Mouse (Mus musculus) ES-Bruce4 (cell line): ENCODE measurements around the gene Ldhc. TPM values are rescaled to one million over a fixed set of nuclear protein-coding genes. Genes with fewer than 3 reads are reported as not detected.

Experiments used
- H3K27ac ChIP-seq: 2 replicates; pipeline ENCODE4 v1.5.1; 2012; ENCODE audit warnings: low read length, inconsistent platforms; ENCODE audit not compliant: insufficient read depth
- H3K27me3 ChIP-seq: 2 replicates; pipeline ENCODE4 v1.6.1; 2012; ENCODE audit warnings: mild to moderate bottlenecking, low read length, inconsistent platforms; ENCODE audit not compliant: control insufficient read depth, poor library complexity, insufficient read depth, severe bottlenecking
- H3K36me3 ChIP-seq: 2 replicates; pipeline ENCODE4 v1.6.1; 2012; ENCODE audit warnings: inconsistent platforms, mild to moderate bottlenecking, low read length, moderate library complexity; ENCODE audit not compliant: control insufficient read depth, poor library complexity, insufficient read depth, severe bottlenecking
- H3K4me1 ChIP-seq: one replicate; pipeline ENCODE4 v1.8.1; 2011; ENCODE audit warnings: low read length; ENCODE audit not compliant: control insufficient read depth, insufficient read depth
- H3K4me3 ChIP-seq: 2 replicates; pipeline ENCODE4 v1.5.1; 2011; ENCODE audit warnings: low read depth, mild to moderate bottlenecking, low read length
- H3K9ac ChIP-seq: 2 replicates; pipeline ENCODE4 v1.6.1; 2012; ENCODE audit warnings: low read depth, mild to moderate bottlenecking, inconsistent platforms; ENCODE audit not compliant: poor library complexity, severe bottlenecking
- H3K9me3 ChIP-seq: replicated peaks from 2 replicates; pipeline ENCODE4 v1.6.1; 2012; ENCODE audit warnings: mild to moderate bottlenecking, low read length, inconsistent platforms; ENCODE audit not compliant: control insufficient read depth, poor library complexity, insufficient read depth, severe bottlenecking
- CTCF ChIP-seq: IDR thresholded peaks from one replicate; pipeline ENCODE4 v1.8.1; 2011; ENCODE audit warnings: low read depth, low read length
- EP300 ChIP-seq: IDR thresholded peaks from 2 replicates; pipeline ENCODE4 v1.6.1; 2011; ENCODE audit warnings: low read depth, low read length; ENCODE audit not compliant: insufficient read depth
- POLR2A ChIP-seq: IDR thresholded peaks from one replicate; pipeline ENCODE4 v1.8.1; 2011; ENCODE audit warnings: low read length; ENCODE audit not compliant: insufficient read depth
- polyA plus RNA-seq: library from polyadenylated mRNA; stranded (reverse); fragments of >200 nt; gene quantifications from 2 replicates; pipeline ENCODE4 v1.2.4, GENCODE M21; 2011; ENCODE audit warnings: low read depth; ENCODE audit not compliant: missing spikeins, insufficient read depth, insufficient read length

The Ldhc gene
- polyA plus RNA-seq, 1 experiment: 0.57 TPM

DNA sequence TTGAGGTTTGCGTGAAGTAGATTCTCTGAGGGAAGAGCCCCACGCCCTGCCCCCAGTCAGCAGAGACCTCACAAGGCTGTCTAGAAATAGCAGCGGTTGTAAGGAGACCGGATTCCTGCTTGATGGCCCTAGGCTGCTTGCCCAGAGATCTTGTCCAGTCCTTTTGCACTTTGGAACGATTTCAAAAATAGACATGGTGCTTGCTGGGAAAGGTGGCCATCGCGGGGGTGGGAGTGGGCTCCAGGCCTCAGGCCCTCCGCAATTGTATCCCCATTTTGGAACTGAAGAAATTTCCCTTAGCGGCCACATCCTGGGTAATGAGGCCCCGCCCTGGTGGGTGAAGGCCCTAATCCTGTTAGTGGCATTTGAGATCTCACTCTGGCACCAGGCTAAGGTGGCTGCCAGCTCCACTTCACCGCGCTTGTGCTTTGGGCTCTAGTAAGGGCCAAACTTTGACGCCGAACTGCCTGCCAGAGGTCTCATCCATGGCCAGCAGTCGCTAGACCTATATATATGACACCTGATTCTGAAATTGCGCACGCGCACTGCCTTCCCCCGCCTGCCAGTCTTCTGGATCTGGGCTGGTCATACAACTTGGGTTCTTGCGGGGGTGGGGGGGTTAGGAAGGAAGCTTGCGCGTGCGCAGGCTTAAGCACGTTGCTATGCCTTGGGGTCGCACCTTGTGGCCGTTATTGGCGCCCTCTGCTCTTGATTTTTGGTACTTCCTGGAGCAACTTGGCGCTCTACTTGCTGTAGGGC is 14.3 kb upstream of the Ldhc start:
- Histone ChIP-seq H3K4me1 (peaks cover 2% of the 10 kb centered on the region), H3K9ac (peak overlapping the region; percentile 81), H3K27me3 (no peaks in the 10 kb centered on the region), H3K4me3 (peak overlapping the region; percentile 98), H3K9me3 (no peaks in the 10 kb centered on the region), H3K36me3 (peaks cover 33% of the 10 kb centered on the region), H3K27ac (peak overlapping the region; percentile 17; the same call in 1 of the 2 replicates)
- TF ChIP-seq CTCF (peak; percentile 18), EP300 (no peak)

DNA sequence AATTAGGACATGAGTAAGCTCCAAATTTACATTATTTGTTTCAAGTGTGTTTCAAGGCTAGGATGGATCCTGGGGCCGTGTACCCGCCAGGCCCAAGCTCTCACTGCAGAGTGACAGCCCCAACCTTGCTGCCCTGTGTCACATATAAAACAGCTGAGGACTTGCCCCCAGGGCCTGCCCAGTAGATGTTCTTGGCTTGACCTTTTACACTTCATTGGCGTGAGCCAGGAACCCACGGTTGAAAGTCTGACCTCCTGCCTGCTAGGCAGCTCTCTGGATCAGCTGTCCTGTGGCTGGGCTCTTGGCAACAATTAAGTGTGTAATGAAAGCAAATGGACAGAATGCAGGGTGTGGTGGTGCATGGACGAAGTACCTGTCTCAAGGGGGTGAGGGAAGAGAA is 11.7 kb upstream of the Ldhc start:
- Histone ChIP-seq H3K36me3 (peaks cover 57% of the 10 kb centered on the region), H3K9ac (no peak overlapping the region), H3K27ac (no peak overlapping the region), H3K9me3 (no peaks in the 10 kb centered on the region), H3K27me3 (no peaks in the 10 kb centered on the region), H3K4me3 (no peak overlapping the region), H3K4me1 (peaks cover 2% of the 10 kb centered on the region)
- no peak for TF ChIP-seq EP300
- TF ChIP-seq POLR2A: no peak

DNA sequence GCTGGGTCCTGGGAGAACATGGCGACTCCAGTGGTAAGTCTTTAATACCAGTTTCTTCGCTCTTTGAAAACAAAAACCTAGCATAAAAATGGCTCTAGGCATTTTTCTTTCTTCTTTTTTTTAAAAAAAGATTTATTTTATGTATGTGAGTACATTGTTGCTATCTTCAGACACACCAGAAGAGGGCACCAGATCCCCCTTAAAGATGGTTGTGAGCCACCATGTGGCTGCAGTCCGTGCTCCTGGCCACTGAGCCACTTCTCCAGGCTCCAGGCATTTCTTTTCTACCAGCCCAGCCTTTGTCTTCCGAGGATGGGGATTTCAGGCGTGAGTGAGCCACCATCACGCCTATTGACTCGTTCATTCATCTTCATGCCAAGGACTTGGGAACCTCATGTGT is 10.0 kb upstream of the Ldhc start:
- H3K36me3 ChIP-seq: peaks cover 66% of the 10 kb centered on the region
- TF ChIP-seq POLR2A (no peak), EP300 (no peak)
- no peak overlapping the region for H3K4me3 ChIP-seq
- no peak overlapping the region for H3K27ac ChIP-seq
- no peaks in the 10 kb centered on the region for H3K27me3 ChIP-seq
- H3K9me3 ChIP-seq: no peaks in the 10 kb centered on the region
- no peak overlapping the region for H3K9ac ChIP-seq
- H3K4me1 ChIP-seq: peaks cover 2% of the 10 kb centered on the region

DNA sequence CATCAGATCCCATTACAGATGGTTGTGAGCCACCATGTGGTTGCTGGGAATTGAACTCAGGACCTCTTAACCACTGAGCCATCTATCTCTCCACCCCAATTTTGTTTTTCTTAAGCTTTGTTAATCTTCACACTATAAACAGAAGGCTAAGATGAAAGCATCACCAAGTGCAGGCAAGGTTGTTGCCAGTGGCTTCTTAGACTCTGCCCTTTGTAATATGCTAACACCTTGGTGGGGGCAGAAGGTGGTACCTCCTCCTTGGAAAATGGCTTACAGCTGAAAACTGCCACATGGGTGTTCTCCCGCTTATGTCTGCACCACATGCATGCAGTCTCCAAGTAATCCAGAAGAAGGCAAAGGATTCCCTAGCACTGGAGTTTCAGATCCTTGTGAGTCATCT is 8.3 kb upstream of the Ldhc start:
- H3K4me3 ChIP-seq: no peak overlapping the region
- H3K4me1 ChIP-seq: peaks cover 2% of the 10 kb centered on the region
- H3K9ac ChIP-seq: no peak overlapping the region
- peaks cover 64% of the 10 kb centered on the region for H3K36me3 ChIP-seq
- no peak overlapping the region for H3K27ac ChIP-seq
- no peaks in the 10 kb centered on the region for H3K27me3 ChIP-seq
- H3K9me3 ChIP-seq: no peaks in the 10 kb centered on the region
- TF ChIP-seq POLR2A: no peak
- no peak for TF ChIP-seq CTCF
- no peak for TF ChIP-seq EP300

DNA sequence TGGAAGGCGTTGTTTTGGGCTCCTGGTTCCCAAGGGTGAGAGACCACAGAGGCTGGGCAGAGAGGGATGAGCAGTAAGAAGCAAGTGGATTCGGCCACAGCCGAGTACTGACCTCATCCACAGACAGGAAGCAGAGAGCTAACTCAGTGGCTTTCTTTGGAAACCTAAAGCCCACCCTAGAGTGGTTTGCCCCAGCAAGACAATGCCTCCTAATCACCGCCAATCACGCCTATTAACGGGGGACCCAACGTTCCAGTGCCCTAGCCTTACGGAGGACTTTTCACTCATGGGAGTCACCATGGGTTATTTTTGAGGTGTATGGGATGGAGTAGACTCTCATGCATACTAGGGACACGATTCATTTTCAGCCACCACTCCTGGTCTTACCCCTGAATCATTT is 7.6 kb upstream of the Ldhc start:
- Histone ChIP-seq H3K4me1 (peaks cover 2% of the 10 kb centered on the region), H3K27ac (no peak overlapping the region), H3K4me3 (no peak overlapping the region), H3K36me3 (peaks cover 60% of the 10 kb centered on the region), H3K9me3 (no peaks in the 10 kb centered on the region), H3K9ac (no peak overlapping the region), H3K27me3 (no peaks in the 10 kb centered on the region)
- no peak for TF ChIP-seq POLR2A
- no peak for TF ChIP-seq EP300
- no peak for TF ChIP-seq CTCF

DNA sequence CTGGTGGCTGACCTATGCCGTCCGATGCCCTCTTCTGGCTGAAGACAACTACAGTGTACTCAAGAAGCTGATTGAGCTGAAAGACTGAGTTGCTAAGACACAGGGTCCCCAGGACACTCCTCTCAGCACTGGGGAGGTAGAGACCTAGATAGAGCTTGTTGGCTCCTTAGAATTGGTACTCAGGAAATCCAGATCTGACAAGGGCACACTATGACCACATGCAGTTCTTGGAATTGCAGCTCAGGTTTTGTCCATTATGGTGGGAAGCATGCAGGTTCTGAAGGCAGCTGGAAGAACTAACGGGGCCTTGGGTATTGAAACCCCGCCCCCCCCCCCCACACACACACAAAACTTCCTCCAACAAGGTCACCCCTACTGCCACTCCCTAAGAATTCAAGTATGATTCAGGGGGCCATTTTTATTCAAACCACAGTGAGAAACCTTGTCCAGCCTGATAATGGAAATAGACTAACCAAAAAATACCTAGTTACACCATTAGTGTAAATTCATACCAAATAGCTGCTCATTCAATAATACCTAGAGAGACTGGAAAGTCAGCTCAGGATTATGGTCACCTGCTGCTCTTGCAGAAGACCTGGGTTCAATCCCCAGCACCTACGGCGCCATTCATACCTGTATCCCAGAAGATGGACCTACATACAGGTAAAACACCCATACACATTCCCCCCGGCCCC is 5.0 kb upstream of the Ldhc start:
- no peak for TF ChIP-seq POLR2A
- TF ChIP-seq EP300: no peak
- no peak for TF ChIP-seq CTCF
- H3K27me3 ChIP-seq: no peaks in the 10 kb centered on the region
- H3K4me1 ChIP-seq: no peaks in the 10 kb centered on the region
- no peak overlapping the region for H3K27ac ChIP-seq
- H3K4me3 ChIP-seq: no peak overlapping the region
- no peaks in the 10 kb centered on the region for H3K9me3 ChIP-seq
- H3K36me3 ChIP-seq: peaks cover 39% of the 10 kb centered on the region
- H3K9ac ChIP-seq: no peak overlapping the region
